Mouse (Mus musculus) lung, embryonic 15.5 days (tissue): ENCODE results near the gene H1f0. TPM values are rescaled to one million over a fixed set of nuclear protein-coding genes. Genes with fewer than 3 reads are reported as not detected.
"Not testable (repeated sequence)": the region's sequence is repeated elsewhere in the genome, so short reads cannot be mapped to it uniquely, and the experiment has no call there.

Experiments
- ATAC-seq: fragments of 200-750 bp; cut with Nextera tagmentation; 2 replicates; pipeline ENCODE4 v1.8.0; 2017; ENCODE audit warnings: moderate number of reproducible peaks, borderline replicate concordance; ENCODE audit not compliant: low FRiP score, low TSS enrichment; ENCODE audit errors: extremely low read depth
- H3K27ac ChIP-seq: fragments of 300-500 bp; sonication (generic); 2 replicates; pipeline ENCODE4 v1.5.1; 2015; ENCODE audit warnings: moderate library complexity, mild to moderate bottlenecking, inconsistent platforms
- H3K27me3 ChIP-seq: fragments of 300-500 bp; sonication (generic); 2 replicates; pipeline ENCODE4 v1.6.1; 2015; ENCODE audit warnings: inconsistent platforms
- H3K36me3 ChIP-seq: fragments of 300-500 bp; sonication (generic); 2 replicates; pipeline ENCODE4 v1.6.1; 2015; ENCODE audit warnings: inconsistent platforms
- H3K4me1 ChIP-seq: fragments of 300-500 bp; sonication (generic); 2 replicates; pipeline ENCODE4 v1.6.1; 2015; ENCODE audit warnings: inconsistent platforms
- H3K4me2 ChIP-seq: fragments of 300-500 bp; sonication (generic); 2 replicates; pipeline ENCODE4 v1.6.1; 2015; ENCODE audit warnings: inconsistent platforms, mild to moderate bottlenecking, moderate library complexity
- H3K4me3 ChIP-seq: fragments of 300-500 bp; sonication (generic); 2 replicates; pipeline ENCODE4 v1.5.1; 2015; ENCODE audit warnings: mild to moderate bottlenecking, inconsistent platforms
- H3K9ac ChIP-seq: fragments of 300-500 bp; sonication (generic); 2 replicates; pipeline ENCODE4 v1.6.1; 2015; ENCODE audit warnings: inconsistent platforms
- H3K9me3 ChIP-seq: fragments of 300-500 bp; sonication (generic); 2 replicates; pipeline ENCODE4 v1.6.1; 2016; ENCODE audit warnings: inconsistent platforms
- WGBS: fragments of 180-500 bp; shearing (Covaris S2); methylation state at CpG from one replicate; pipeline ENCODE4 v1.1.7; 2015; 5-methylcytosine and 5-hydroxymethylcytosine counted together
- polyA plus RNA-seq: library from polyadenylated mRNA; unstranded; fragments of >200 nt; fragmentation: Nextera tagmentation; extraction: Ambion mirVana; gene quantifications from 2 replicates; pipeline ENCODE4 v1.2.1, GENCODE M21; 2015

Gene H1f0
- polyA plus RNA-seq, 1 experiment from 2014 or later: 560 TPM

GRCm38 (mm10) chr15:79027291-79028205 is 702 bp upstream of the H1f0 start:
- Histone ChIP-seq H3K27ac (peak overlapping the region; percentile 95), H3K4me1 (peaks cover 36% of the 10 kb centered on the region), H3K4me2 (peak overlapping the region; percentile 98), H3K9ac (peak overlapping the region; percentile 98), H3K4me3 (peak overlapping the region; percentile 83), H3K27me3 (no peaks in the 10 kb centered on the region), H3K9me3 (no peaks in the 10 kb centered on the region), H3K36me3 (no peaks in the 10 kb centered on the region)
- WGBS: 6% methylated on average over 45 of the region's 46 CpGs
- ATAC-seq: 0 out of 2 replicates have a peak, but pooled peaks have one; percentile 17

GRCm38 (mm10) chr15:79028823-79029484 is 704 bp downstream of the H1f0 start:
- Histone ChIP-seq H3K27me3 (no peaks in the 10 kb centered on the region), H3K36me3 (no peaks in the 10 kb centered on the region), H3K4me2 (peak overlapping the region; percentile 98), H3K27ac (peak overlapping the region; percentile 95), H3K9me3 (no peaks in the 10 kb centered on the region), H3K4me1 (peaks cover 34% of the 10 kb centered on the region), H3K4me3 (peak overlapping the region; percentile 83), H3K9ac (peak overlapping the region; percentile 98)
- WGBS: 13% methylated on average over 16 of the region's 16 CpGs
- no peak for ATAC-seq

- H3K9me3 ChIP-seq: no peaks in the 10 kb centered on the region
- H3K27me3 ChIP-seq: no peaks in the 10 kb centered on the region
- no peaks in the 10 kb centered on the region; the same call in 1 of the 2 replicates for H3K36me3 ChIP-seq
- H3K4me2 ChIP-seq: peak overlapping the region; percentile 98
- no peak for ATAC-seq
- peak overlapping the region; percentile 77 for H3K27ac ChIP-seq
- 4% methylated on average over 11 of the region's 11 CpGs for WGBS
- H3K9ac ChIP-seq: peak overlapping the region; percentile 98
- H3K4me1 ChIP-seq: peaks cover 34% of the 10 kb centered on the region
- H3K4me3 ChIP-seq: peak overlapping the region; percentile 83
Observed at GRCm38 (mm10) chr15:79029519-79030241, 1.4 kb downstream of the H1f0 start.

GRCm38 (mm10) chr15:79030551-79031435 is 2.5 kb downstream of the H1f0 start:
- under 1% methylated on average over 52 of the region's 52 CpGs for WGBS
- Histone ChIP-seq H3K9ac (peak overlapping the region; percentile 98), H3K27ac (peak overlapping the region; percentile 77), H3K36me3 (no peaks in the 10 kb centered on the region; the same call in 1 of the 2 replicates), H3K27me3 (no peaks in the 10 kb centered on the region), H3K4me3 (peak overlapping the region; percentile 83), H3K9me3 (no peaks in the 10 kb centered on the region), H3K4me1 (peaks cover 31% of the 10 kb centered on the region), H3K4me2 (peak overlapping the region; percentile 98)
- peak; percentile 82 for ATAC-seq

GRCm38 (mm10) chr15:79031908-79032307 is 3.7 kb downstream of the H1f0 start:
- 84% methylated on average over 5 of the region's 5 CpGs for WGBS
- H3K9ac ChIP-seq, H3K27ac ChIP-seq, ATAC-seq, H3K9me3 ChIP-seq, H3K27me3 ChIP-seq, H3K36me3 ChIP-seq, H3K4me3 ChIP-seq, H3K4me2 ChIP-seq: not testable (repeated sequence)
- peaks cover 20% of the 10 kb centered on the region for H3K4me1 ChIP-seq

- peak overlapping the region; percentile 23; the same call in 1 of the 2 replicates for H3K4me2 ChIP-seq
- H3K9me3 ChIP-seq: no peaks in the 10 kb centered on the region
- ATAC-seq: no peak
- peaks cover 36% of the 10 kb centered on the region for H3K27me3 ChIP-seq
- H3K4me3 ChIP-seq: no peak overlapping the region
- H3K9ac ChIP-seq: no peak overlapping the region
- 12% methylated on average over 14 of the region's 14 CpGs for WGBS
- H3K36me3 ChIP-seq: no peaks in the 10 kb centered on the region; the same call in none of the 2 replicates
- H3K27ac ChIP-seq: no peak overlapping the region
- peaks cover 27% of the 10 kb centered on the region for H3K4me1 ChIP-seq
Observed at GRCm38 (mm10) chr15:79037913-79038328, 9.7 kb downstream of the H1f0 start.

GRCm38 (mm10) chr15:79038331-79038730 is 10.1 kb downstream of the H1f0 start:
- Histone ChIP-seq H3K36me3 (no peaks in the 10 kb centered on the region; the same call in none of the 2 replicates), H3K9me3 (no peaks in the 10 kb centered on the region), H3K4me3 (no peak overlapping the region), H3K27me3 (peaks cover 40% of the 10 kb centered on the region), H3K4me1 (peaks cover 31% of the 10 kb centered on the region), H3K4me2 (no peak overlapping the region), H3K27ac (no peak overlapping the region), H3K9ac (no peak overlapping the region)
- 72% methylated on average over 10 of the region's 10 CpGs for WGBS
- ATAC-seq: no peak

- Histone ChIP-seq H3K4me1 (peaks cover 31% of the 10 kb centered on the region), H3K27me3 (peaks cover 45% of the 10 kb centered on the region), H3K9me3 (no peaks in the 10 kb centered on the region), H3K27ac (no peak overlapping the region), H3K9ac (no peak overlapping the region), H3K4me3 (no peak overlapping the region), H3K4me2 (no peak overlapping the region), H3K36me3 (no peaks in the 10 kb centered on the region; the same call in none of the 2 replicates)
- WGBS: 19% methylated on average over 7 of the region's 7 CpGs
- peak; percentile 50; the same call in 1 of the 2 replicates for ATAC-seq
Observed at GRCm38 (mm10) chr15:79038853-79039252, 10.6 kb downstream of the H1f0 start.

GRCm38 (mm10) chr15:79040501-79041416 is 12.5 kb downstream of the H1f0 start:
- no peak overlapping the region for H3K27ac ChIP-seq
- 15% methylated on average over 24 of the region's 24 CpGs for WGBS
- no peak overlapping the region for H3K9ac ChIP-seq
- H3K27me3 ChIP-seq: peaks cover 55% of the 10 kb centered on the region
- peak overlapping the region; percentile 50 for H3K4me2 ChIP-seq
- H3K9me3 ChIP-seq: no peaks in the 10 kb centered on the region
- no peak for ATAC-seq
- peaks cover 31% of the 10 kb centered on the region for H3K4me1 ChIP-seq
- H3K4me3 ChIP-seq: peak overlapping the region; percentile 22
- H3K36me3 ChIP-seq: no peaks in the 10 kb centered on the region; the same call in 1 of the 2 replicates

- Histone ChIP-seq H3K4me1 (peaks cover 31% of the 10 kb centered on the region), H3K9ac (peak within 1 kb of the TSS; percentile 31)
- WGBS: 74% methylated on average over 6 of the region's 6 CpGs
Observed at GRCm38 (mm10) chr15:79041585-79041984, 13.3 kb downstream of the H1f0 start, which contains the start of gene Galr3. TSS of gene Galr3 (plus strand) at chr15:79041885.

More at GRCm38 (mm10) chr15:79041585-79041984, 13.3 kb downstream of the H1f0 start, which contains the start of gene Galr3:
- Histone ChIP-seq H3K27me3 (peaks cover 56% of the 10 kb centered on the region), H3K27ac (no peak within 1 kb of the TSS), H3K4me2 (peak within 1 kb of the TSS; percentile 99), H3K4me3 (peak within 1 kb of the TSS; percentile 56), H3K36me3 (no peaks in the 10 kb centered on the region; the same call in 1 of the 2 replicates), H3K9me3 (no peaks in the 10 kb centered on the region)
- no peak for ATAC-seq
